Mouse (Mus musculus) ES-Bruce4 (cell line): ENCODE data around the gene Mecom. TPM values are rescaled to one million over a fixed set of nuclear protein-coding genes. Genes with fewer than 3 reads are reported as not detected.

Experiments used
- H3K27ac ChIP-seq: 2 replicates; pipeline ENCODE4 v1.5.1; 2012; ENCODE audit warnings: low read length, inconsistent platforms; ENCODE audit not compliant: insufficient read depth
- H3K27me3 ChIP-seq: 2 replicates; pipeline ENCODE4 v1.6.1; 2012; ENCODE audit warnings: mild to moderate bottlenecking, low read length, inconsistent platforms; ENCODE audit not compliant: control insufficient read depth, poor library complexity, insufficient read depth, severe bottlenecking
- H3K36me3 ChIP-seq: 2 replicates; pipeline ENCODE4 v1.6.1; 2012; ENCODE audit warnings: inconsistent platforms, mild to moderate bottlenecking, low read length, moderate library complexity; ENCODE audit not compliant: control insufficient read depth, poor library complexity, insufficient read depth, severe bottlenecking
- H3K4me1 ChIP-seq: one replicate; pipeline ENCODE4 v1.8.1; 2011; ENCODE audit warnings: low read length; ENCODE audit not compliant: control insufficient read depth, insufficient read depth
- H3K4me3 ChIP-seq: 2 replicates; pipeline ENCODE4 v1.5.1; 2011; ENCODE audit warnings: low read depth, mild to moderate bottlenecking, low read length
- H3K9ac ChIP-seq: 2 replicates; pipeline ENCODE4 v1.6.1; 2012; ENCODE audit warnings: low read depth, mild to moderate bottlenecking, inconsistent platforms; ENCODE audit not compliant: poor library complexity, severe bottlenecking
- H3K9me3 ChIP-seq: replicated peaks from 2 replicates; pipeline ENCODE4 v1.6.1; 2012; ENCODE audit warnings: mild to moderate bottlenecking, low read length, inconsistent platforms; ENCODE audit not compliant: control insufficient read depth, poor library complexity, insufficient read depth, severe bottlenecking
- CTCF ChIP-seq: IDR thresholded peaks from one replicate; pipeline ENCODE4 v1.8.1; 2011; ENCODE audit warnings: low read depth, low read length
- EP300 ChIP-seq: IDR thresholded peaks from 2 replicates; pipeline ENCODE4 v1.6.1; 2011; ENCODE audit warnings: low read depth, low read length; ENCODE audit not compliant: insufficient read depth
- POLR2A ChIP-seq: IDR thresholded peaks from one replicate; pipeline ENCODE4 v1.8.1; 2011; ENCODE audit warnings: low read length; ENCODE audit not compliant: insufficient read depth
- polyA plus RNA-seq: library from polyadenylated mRNA; stranded (reverse); fragments of >200 nt; gene quantifications from 2 replicates; pipeline ENCODE4 v1.2.4, GENCODE M21; 2011; ENCODE audit warnings: low read depth; ENCODE audit not compliant: missing spikeins, insufficient read depth, insufficient read length

Mecom gene
- polyA plus RNA-seq, 1 experiment, result 0.24 TPM

- Histone ChIP-seq H3K36me3 (no peaks in the 10 kb centered on the region), H3K27ac (no peak overlapping the region), H3K27me3 (no peaks in the 10 kb centered on the region), H3K9me3 (no peaks in the 10 kb centered on the region), H3K9ac (no peak overlapping the region), H3K4me1 (no peaks in the 10 kb centered on the region), H3K4me3 (no peak overlapping the region)
- TF ChIP-seq POLR2A, result no peak
These were observed 547.5 kb downstream of the Mecom start for GRCm38 (mm10) chr3:30000260-30000659.

DNA sequence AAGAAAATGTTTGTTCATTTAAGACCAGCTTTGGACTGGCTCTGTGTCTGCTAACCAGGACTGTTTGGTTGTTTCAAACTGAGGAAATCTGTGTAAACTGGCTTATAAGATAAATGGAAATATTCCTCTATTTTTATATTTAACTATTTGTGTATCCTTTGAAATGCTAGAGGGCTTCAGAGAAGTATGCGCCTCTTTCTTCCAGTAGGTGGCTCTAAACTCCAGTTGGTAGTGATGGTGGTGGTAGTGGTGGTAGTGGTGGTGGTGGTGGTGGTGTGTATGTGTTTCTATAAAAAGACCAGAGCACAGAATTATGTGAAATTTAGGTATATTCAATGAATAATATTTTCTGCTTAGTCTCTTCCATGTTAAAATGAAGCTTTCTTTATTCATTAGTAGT, 548.8 kb downstream of the Mecom start:
- Histone ChIP-seq H3K9ac (no peak overlapping the region), H3K27ac (no peak overlapping the region), H3K36me3 (no peaks in the 10 kb centered on the region), H3K9me3 (no peaks in the 10 kb centered on the region), H3K4me3 (no peak overlapping the region), H3K27me3 (no peaks in the 10 kb centered on the region), H3K4me1 (no peaks in the 10 kb centered on the region)
- TF ChIP-seq EP300, result no peak
- no peak for TF ChIP-seq CTCF

DNA sequence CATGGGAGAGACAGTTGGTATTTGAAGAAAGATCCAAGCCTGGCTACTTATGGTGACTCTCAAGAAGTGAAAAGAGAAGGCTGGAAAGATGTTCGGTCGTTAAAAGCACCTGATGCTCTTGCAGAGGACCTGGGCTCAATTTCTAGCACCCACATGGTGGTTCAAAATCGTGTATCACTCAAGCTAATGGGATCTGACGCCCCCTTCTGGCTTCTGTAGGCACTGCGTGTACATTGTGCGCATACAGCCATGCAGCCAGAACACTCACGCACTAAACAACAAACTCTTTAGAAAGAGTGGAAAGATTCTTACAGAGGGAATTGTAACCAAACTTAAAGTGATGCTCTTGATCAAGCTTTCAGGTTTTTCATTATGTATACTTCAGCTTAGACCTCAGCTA, 550.7 kb downstream of the Mecom start:
- no peak overlapping the region for H3K4me3 ChIP-seq
- TF ChIP-seq EP300 (no peak), CTCF (peak; percentile 29)
- no peaks in the 10 kb centered on the region for H3K9me3 ChIP-seq
- H3K4me1 ChIP-seq, result no peaks in the 10 kb centered on the region
- H3K36me3 ChIP-seq, result no peaks in the 10 kb centered on the region
- H3K27ac ChIP-seq, result no peak overlapping the region
- H3K9ac ChIP-seq, result no peak overlapping the region
- H3K27me3 ChIP-seq, result no peaks in the 10 kb centered on the region

- Histone ChIP-seq H3K4me1 (no peaks in the 10 kb centered on the region), H3K9me3 (no peaks in the 10 kb centered on the region), H3K9ac (no peak overlapping the region), H3K27ac (no peak overlapping the region), H3K27me3 (no peaks in the 10 kb centered on the region), H3K4me3 (no peak overlapping the region), H3K36me3 (no peaks in the 10 kb centered on the region)
- no peak for TF ChIP-seq POLR2A
- no peak for TF ChIP-seq EP300
- no peak for TF ChIP-seq CTCF
These were observed 554.5 kb downstream of the Mecom start for GRCm38 (mm10) chr3:29993346-29993745.

GRCm38 (mm10) chr3:29991523-29991922, 556.3 kb downstream of the Mecom start:
- H3K36me3 ChIP-seq, result no peaks in the 10 kb centered on the region
- no peaks in the 10 kb centered on the region for H3K27me3 ChIP-seq
- no peaks in the 10 kb centered on the region for H3K4me1 ChIP-seq
- no peak overlapping the region for H3K9ac ChIP-seq
- TF ChIP-seq POLR2A, result no peak
- no peak for TF ChIP-seq EP300
- TF ChIP-seq CTCF, result no peak
- H3K4me3 ChIP-seq, result no peak overlapping the region
- no peaks in the 10 kb centered on the region for H3K9me3 ChIP-seq
- no peak overlapping the region for H3K27ac ChIP-seq

- Histone ChIP-seq H3K4me1 (no peaks in the 10 kb centered on the region), H3K4me3 (no peak overlapping the region), H3K27ac (no peak overlapping the region), H3K9me3 (no peaks in the 10 kb centered on the region), H3K27me3 (no peaks in the 10 kb centered on the region), H3K9ac (no peak overlapping the region), H3K36me3 (no peaks in the 10 kb centered on the region)
- TF ChIP-seq EP300, result no peak
- no peak for TF ChIP-seq CTCF
- TF ChIP-seq POLR2A, result no peak
These were observed 563.4 kb downstream of the Mecom start for GRCm38 (mm10) chr3:29984431-29984830.
